Mouse (Mus musculus) hindbrain, embryonic 11.5 days (tissue): ENCODE measurements around the gene Ccdc171. TPM values are rescaled to one million over a fixed set of nuclear protein-coding genes. Genes with fewer than 3 reads are reported as not detected.
"Not testable (repeated sequence)": the region's sequence is repeated elsewhere in the genome, so short reads cannot be mapped to it uniquely, and the experiment has no call there.

Experiments used
- ATAC-seq: fragments of 200-750 bp; cut with Nextera tagmentation; 2 replicates; pipeline ENCODE4 v1.8.0; 2017; ENCODE audit warnings: mild to moderate bottlenecking, moderate TSS enrichment, moderate library complexity; ENCODE audit not compliant: low FRiP score
- DNase-seq: peaks from one replicate; pipeline ENCODE4 v3.0.0-alpha.2; 2015; ENCODE audit warnings: low spot score
- H3K27ac ChIP-seq: fragments of 300-500 bp; sonication (generic); 2 replicates; pipeline ENCODE4 v1.5.1; 2014; ENCODE audit warnings: mild to moderate bottlenecking, low read depth, low read length
- H3K27me3 ChIP-seq: fragments of 300-500 bp; sonication (generic); 2 replicates; pipeline ENCODE4 v1.6.1; 2014; ENCODE audit warnings: mild to moderate bottlenecking, low read length, moderate library complexity, mixed read lengths; ENCODE audit not compliant: control insufficient read depth, insufficient read depth
- H3K36me3 ChIP-seq: fragments of 300-500 bp; sonication (generic); 2 replicates; pipeline ENCODE4 v1.6.1; 2014; ENCODE audit warnings: mild to moderate bottlenecking, low read length, moderate library complexity, mixed read lengths; ENCODE audit not compliant: control insufficient read depth, insufficient read depth
- H3K4me1 ChIP-seq: fragments of 300-500 bp; sonication (generic); replicated peaks from 2 replicates; pipeline ENCODE4 v1.6.1; 2014; ENCODE audit warnings: low read length, mixed read lengths; ENCODE audit not compliant: control insufficient read depth, insufficient read depth
- H3K4me2 ChIP-seq: fragments of 300-500 bp; sonication (generic); replicated peaks from 2 replicates; pipeline ENCODE4 v1.6.1; 2014; ENCODE audit warnings: mild to moderate bottlenecking, low read depth, low read length
- H3K4me3 ChIP-seq: fragments of 300-500 bp; sonication (generic); 2 replicates; pipeline ENCODE4 v1.5.1; 2014; ENCODE audit warnings: low read depth, low read length
- H3K9ac ChIP-seq: fragments of 300-500 bp; sonication (generic); 2 replicates; pipeline ENCODE4 v1.6.1; 2014; ENCODE audit warnings: low read depth, low read length
- H3K9me3 ChIP-seq: fragments of 300-500 bp; sonication (generic); 2 replicates; pipeline ENCODE4 v1.6.1; 2016; ENCODE audit warnings: low read length; ENCODE audit not compliant: control insufficient read depth
- WGBS: fragments of 180-500 bp; shearing (Covaris S2); extraction: QIAGEN DNeasy Blood & Tissue Kit; methylation state at CpG from one replicate; pipeline ENCODE4 v1.1.7; 2014; 5-methylcytosine and 5-hydroxymethylcytosine counted together
- polyA plus RNA-seq: library from polyadenylated mRNA; unstranded; fragments of >200 nt; fragmentation: Nextera tagmentation; extraction: Ambion mirVana; gene quantifications from 2 replicates; pipeline ENCODE4 v1.2.1, GENCODE M21; 2014

Ccdc171 gene
- polyA plus RNA-seq, 1 experiment from 2014 or later = 4.5 TPM

GRCm38 (mm10) chr4:83576315-83576714 lies 51.0 kb downstream of the Ccdc171 start:
- DNase-seq (no peak), ATAC-seq (no peak)
- H3K9ac ChIP-seq = no peak overlapping the region
- WGBS = 77% methylated on average over 3 of the region's 3 CpGs
- no peak overlapping the region for H3K4me2 ChIP-seq
- no peaks in the 10 kb centered on the region for H3K9me3 ChIP-seq
- no peak overlapping the region for H3K4me3 ChIP-seq
- no peaks in the 10 kb centered on the region for H3K27me3 ChIP-seq
- H3K36me3 ChIP-seq = no peaks in the 10 kb centered on the region
- no peaks in the 10 kb centered on the region for H3K4me1 ChIP-seq
- H3K27ac ChIP-seq = no peak overlapping the region

GRCm38 (mm10) chr4:83580157-83580556 lies 54.8 kb downstream of the Ccdc171 start:
- ATAC-seq = no peak
- Histone ChIP-seq H3K27ac (no peak overlapping the region), H3K27me3 (no peaks in the 10 kb centered on the region), H3K36me3 (no peaks in the 10 kb centered on the region), H3K9ac (no peak overlapping the region), H3K4me1 (no peaks in the 10 kb centered on the region), H3K4me2 (no peak overlapping the region), H3K4me3 (no peak overlapping the region), H3K9me3 (no peaks in the 10 kb centered on the region)
- WGBS = 39% methylated on average over 1 of the region's 1 CpGs
- no peak for DNase-seq

- Histone ChIP-seq H3K9me3 (no peaks in the 10 kb centered on the region), H3K9ac (no peak overlapping the region), H3K27me3 (no peaks in the 10 kb centered on the region), H3K4me1 (no peaks in the 10 kb centered on the region), H3K27ac (no peak overlapping the region), H3K4me2 (no peak overlapping the region), H3K4me3 (no peak overlapping the region), H3K36me3 (no peaks in the 10 kb centered on the region)
- ATAC-seq (no peak), DNase-seq (no peak)
- WGBS = 100% methylated on average over 1 of the region's 1 CpGs
Measured at GRCm38 (mm10) chr4:83587563-83587962, 62.2 kb downstream of the Ccdc171 start.

- Histone ChIP-seq H3K4me2 (no peak overlapping the region), H3K27ac (no peak overlapping the region), H3K4me1 (no peaks in the 10 kb centered on the region), H3K9ac (no peak overlapping the region), H3K27me3 (no peaks in the 10 kb centered on the region), H3K36me3 (no peaks in the 10 kb centered on the region), H3K4me3 (no peak overlapping the region), H3K9me3 (no peaks in the 10 kb centered on the region)
- no peak for ATAC-seq
- 19% methylated on average over 2 of the region's 2 CpGs for WGBS
- DNase-seq = peak; percentile 34
Measured at GRCm38 (mm10) chr4:83596486-83596885, 71.1 kb downstream of the Ccdc171 start.

- DNase-seq = no peak
Measured at GRCm38 (mm10) chr4:83611111-83611510, 85.8 kb downstream of the Ccdc171 start.

GRCm38 (mm10) chr4:83623021-83623711 lies 97.8 kb downstream of the Ccdc171 start:
- DNase-seq = peak; percentile 5
- H3K27me3 ChIP-seq, H3K36me3 ChIP-seq, H3K27ac ChIP-seq, H3K4me3 ChIP-seq, H3K4me2 ChIP-seq, H3K4me1 ChIP-seq, ATAC-seq, H3K9ac ChIP-seq, H3K9me3 ChIP-seq: not testable (repeated sequence)
- WGBS = 25% methylated on average over 9 of the region's 13 CpGs

More at GRCm38 (mm10) chr4:83611111-83611510, 85.8 kb downstream of the Ccdc171 start:
- no peaks in the 10 kb centered on the region for H3K4me1 ChIP-seq
- WGBS = 85% methylated on average over 3 of the region's 3 CpGs
- H3K4me3 ChIP-seq = no peak overlapping the region
- no peaks in the 10 kb centered on the region for H3K27me3 ChIP-seq
- H3K27ac ChIP-seq = no peak overlapping the region
- no peak overlapping the region for H3K9ac ChIP-seq
- no peaks in the 10 kb centered on the region for H3K36me3 ChIP-seq
- no peak for ATAC-seq
- no peak overlapping the region for H3K4me2 ChIP-seq
- H3K9me3 ChIP-seq = no peaks in the 10 kb centered on the region

GRCm38 (mm10) chr4:83623732-83624131 lies 98.4 kb downstream of the Ccdc171 start:
- no peaks in the 10 kb centered on the region for H3K27me3 ChIP-seq
- ATAC-seq (no peak), DNase-seq (no peak)
- no peak overlapping the region for H3K9ac ChIP-seq
- WGBS = 88% methylated on average over 4 of the region's 4 CpGs
- no peak overlapping the region for H3K27ac ChIP-seq
- no peaks in the 10 kb centered on the region for H3K9me3 ChIP-seq
- no peaks in the 10 kb centered on the region for H3K36me3 ChIP-seq
- H3K4me3 ChIP-seq = no peak overlapping the region
- H3K4me1 ChIP-seq = no peaks in the 10 kb centered on the region
- no peak overlapping the region for H3K4me2 ChIP-seq

GRCm38 (mm10) chr4:83651453-83651852 lies 126.1 kb downstream of the Ccdc171 start:
- H3K9ac ChIP-seq = no peak overlapping the region
- H3K9me3 ChIP-seq = no peaks in the 10 kb centered on the region
- H3K27me3 ChIP-seq = no peaks in the 10 kb centered on the region
- H3K4me1 ChIP-seq = no peaks in the 10 kb centered on the region
- ATAC-seq (no peak), DNase-seq (no peak)
- H3K27ac ChIP-seq = no peak overlapping the region
- no peaks in the 10 kb centered on the region for H3K36me3 ChIP-seq
- WGBS = 74% methylated on average over 4 of the region's 4 CpGs
- H3K4me2 ChIP-seq = no peak overlapping the region
- H3K4me3 ChIP-seq = no peak overlapping the region

- H3K27ac ChIP-seq = no peak overlapping the region
Measured at GRCm38 (mm10) chr4:83655396-83655795, 130.1 kb downstream of the Ccdc171 start.

More at GRCm38 (mm10) chr4:83655396-83655795, 130.1 kb downstream of the Ccdc171 start:
- Histone ChIP-seq H3K36me3 (no peaks in the 10 kb centered on the region), H3K9ac (no peak overlapping the region), H3K4me2 (no peak overlapping the region), H3K27me3 (no peaks in the 10 kb centered on the region), H3K4me3 (no peak overlapping the region), H3K9me3 (no peaks in the 10 kb centered on the region), H3K4me1 (no peaks in the 10 kb centered on the region)
- DNase-seq (peak; percentile 36), ATAC-seq (no peak)
- WGBS = 23% methylated on average over 6 of the region's 6 CpGs
